Mouse (Mus musculus) heart, postnatal 0 days (tissue): ENCODE results near the gene Tlk2.
A peak's percentile ranks its signal among the peaks of the same experiment; 100 is the strongest.

Experiments
- CTCF ChIP-seq: IDR thresholded peaks from 2 replicates; pipeline ENCODE4 v1.5.1; 2016; ENCODE audit warnings: antibody characterized with exemption, control low read depth, low read depth
- EP300 ChIP-seq: IDR thresholded peaks from 2 replicates; pipeline ENCODE4 v1.6.1; 2016; ENCODE audit warnings: antibody characterized with exemption, low read depth

GRCm38 (mm10) chr11:105332468-105332867 lies 153.9 kb downstream of the Tlk2 start:
- TF ChIP-seq CTCF (peak; percentile 66), EP300 (no peak)
